Mouse (Mus musculus) ES-Bruce4 (cell line): ENCODE results near the gene Sgca.

Experiments used
- CTCF ChIP-seq: IDR thresholded peaks from one replicate; pipeline ENCODE4 v1.8.1; 2011; ENCODE audit warnings: low read depth, low read length
- EP300 ChIP-seq: IDR thresholded peaks from 2 replicates; pipeline ENCODE4 v1.6.1; 2011; ENCODE audit warnings: low read depth, low read length; ENCODE audit not compliant: insufficient read depth
- POLR2A ChIP-seq: IDR thresholded peaks from one replicate; pipeline ENCODE4 v1.8.1; 2011; ENCODE audit warnings: low read length; ENCODE audit not compliant: insufficient read depth

DNA sequence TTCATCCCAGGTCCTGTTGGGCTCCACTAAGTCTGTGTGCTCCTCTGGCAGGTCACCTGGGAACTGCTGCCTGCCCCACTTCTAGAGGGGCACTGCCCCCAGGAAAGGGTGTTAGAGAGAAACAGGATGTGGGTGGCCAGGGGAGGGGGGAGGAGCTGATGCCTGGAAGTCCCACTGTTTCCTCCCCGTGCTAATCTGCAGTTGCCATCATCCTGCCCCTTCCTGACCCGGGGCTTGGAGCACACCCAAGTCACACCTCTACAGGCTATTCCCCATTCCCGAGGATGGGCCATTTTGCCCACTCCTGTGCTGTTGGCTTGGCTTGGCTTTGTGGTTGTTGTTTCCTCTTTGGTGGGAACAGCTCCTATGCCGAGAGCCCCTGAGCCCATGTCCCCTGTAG lies 24.4 kb upstream of the Sgca start:
- TF ChIP-seq POLR2A = no peak
- TF ChIP-seq CTCF = no peak
- no peak for TF ChIP-seq EP300
